Mouse (Mus musculus) small intestine, adult 2 months (tissue): Measurements from ENCODE around the gene Rpp38.

Experiments used
- CTCF ChIP-seq: fragments of 200-500 bp; IDR thresholded peaks from 2 replicates; pipeline ENCODE4 v1.5.1; 2012; ENCODE audit warnings: low read depth, mild to moderate bottlenecking, control low read depth, inconsistent platforms, low read length, moderate library complexity, mixed read lengths; ENCODE audit not compliant: insufficient replicate concordance, insufficient read length; ENCODE audit errors: extremely low read depth
- POLR2A ChIP-seq: fragments of 200-500 bp; IDR thresholded peaks from 2 replicates; pipeline ENCODE4 v1.6.1; 2012; ENCODE audit warnings: low read depth, mild to moderate bottlenecking, control low read depth, inconsistent platforms, low read length, moderate library complexity

GRCm38 (mm10) chr2:3355793-3356192, 23.4 kb upstream of the Rpp38 start:
- TF ChIP-seq POLR2A, result no peak
- no peak for TF ChIP-seq CTCF
